In genomic region chr5:113885623-113886022, GRCm38 (mm10) we compare ENCODE assay signal across 24 mouse cellular contexts. TPM values are rescaled to one million over a fixed set of nuclear protein-coding genes. Genes with fewer than 3 reads are reported as not detected.
DNase-seq lines count a peak whose midpoint lies in the region; ATAC-seq lines count a peak whose summit lies in the region.
"Had no signal": no experiment of that assay in that cellular context is flagged by ENCODE, and none has a peak within 500 bp of the region (broad histone marks: within the 10 kb centered on the region; RNA-seq: fewer than 3 reads in every experiment).

No protein-coding gene starts in this region.

- WGBS in forebrain, embryonic 10.5 days = 80% methylated on average over 8 of the region's 8 CpGs
- WGBS in forebrain, embryonic 16.5 days = 50% methylated on average over 8 of the region's 8 CpGs
- WGBS in heart, embryonic 13.5 days = 58% methylated on average over 8 of the region's 8 CpGs
- 56% methylated on average over 8 of the region's 8 CpGs for WGBS in midbrain, embryonic 12.5 days
- WGBS in midbrain, embryonic 15.5 days = 46% methylated on average over 8 of the region's 8 CpGs
- 55% methylated on average over 8 of the region's 8 CpGs for WGBS in midbrain, embryonic 14.5 days

- ATAC-seq in forebrain, embryonic 16.5 days = no peak
- no peak for ATAC-seq in heart, embryonic 13.5 days (ENCODE audit: extremely low read depth, insufficient number of reproducible peaks, low FRiP score, low TSS enrichment)
- ATAC-seq in midbrain, embryonic 12.5 days (ENCODE audit: low FRiP score, low read depth) = no peak
- ATAC-seq in midbrain, embryonic 15.5 days (replicated peaks) = no peak
- ATAC-seq in midbrain, embryonic 14.5 days (ENCODE audit: low FRiP score, low TSS enrichment) = no peak
- ATAC-seq: activated CD4-positive, CD25-positive, alpha-beta regulatory T cell, adult 4 months; intestine, embryonic 15.5 days; lung, postnatal 0 days had no signal

- no peak overlapping the region for H3K9ac ChIP-seq in forebrain, embryonic 16.5 days (replicated peaks; ENCODE audit: low read depth, low read length)
- H3K9ac ChIP-seq in heart, embryonic 13.5 days = peak overlapping the region; percentile 55
- H3K9ac ChIP-seq in midbrain, embryonic 12.5 days (replicated peaks) = no peak overlapping the region; the same call in 1 of the 2 replicates
- H3K9ac ChIP-seq in midbrain, embryonic 15.5 days = no peak overlapping the region
- no peak overlapping the region for H3K9ac ChIP-seq in midbrain, embryonic 14.5 days (replicated peaks; ENCODE audit: low read length)
- H3K9ac ChIP-seq: embryonic facial prominence, embryonic 13.5 days; intestine, embryonic 15.5 days had no signal

- H3K27me3 ChIP-seq in forebrain, embryonic 10.5 days (ENCODE audit: poor library complexity, severe bottlenecking) = no peaks in the 10 kb centered on the region
- H3K27me3 ChIP-seq in forebrain, embryonic 16.5 days (replicated peaks; ENCODE audit: control insufficient read depth, insufficient read depth, low read length) = no peaks in the 10 kb centered on the region
- H3K27me3 ChIP-seq in heart, embryonic 13.5 days (replicated peaks) = no peaks in the 10 kb centered on the region
- no peaks in the 10 kb centered on the region for H3K27me3 ChIP-seq in midbrain, embryonic 12.5 days
- no peaks in the 10 kb centered on the region for H3K27me3 ChIP-seq in midbrain, embryonic 15.5 days (replicated peaks)
- no peaks in the 10 kb centered on the region for H3K27me3 ChIP-seq in midbrain, embryonic 14.5 days (ENCODE audit: control insufficient read depth, insufficient read depth, low read length)
- H3K27me3 ChIP-seq: embryonic facial prominence, embryonic 13.5 days; intestine, embryonic 15.5 days had no signal

- no peaks in the 10 kb centered on the region for H3K9me3 ChIP-seq in forebrain, embryonic 10.5 days
- H3K9me3 ChIP-seq in forebrain, embryonic 16.5 days (ENCODE audit: control insufficient read depth, low read length) = no peaks in the 10 kb centered on the region
- H3K9me3 ChIP-seq in heart, embryonic 13.5 days = no peaks in the 10 kb centered on the region
- H3K9me3 ChIP-seq in midbrain, embryonic 12.5 days = no peaks in the 10 kb centered on the region
- no peaks in the 10 kb centered on the region for H3K9me3 ChIP-seq in midbrain, embryonic 15.5 days
- H3K9me3 ChIP-seq in midbrain, embryonic 14.5 days (ENCODE audit: control insufficient read depth, low read length) = no peaks in the 10 kb centered on the region
- H3K9me3 ChIP-seq: embryonic facial prominence, embryonic 13.5 days; intestine, embryonic 15.5 days; limb, embryonic 10.5 days had no signal

- peaks cover 64% of the 10 kb centered on the region for H3K4me1 ChIP-seq in forebrain, embryonic 10.5 days
- peaks cover 72% of the 10 kb centered on the region for H3K4me1 ChIP-seq in forebrain, embryonic 16.5 days (replicated peaks; ENCODE audit: control insufficient read depth, insufficient read depth, low read length)
- peaks cover 89% of the 10 kb centered on the region for H3K4me1 ChIP-seq in heart, embryonic 13.5 days
- H3K4me1 ChIP-seq in midbrain, embryonic 12.5 days = peaks cover 67% of the 10 kb centered on the region
- peaks cover 67% of the 10 kb centered on the region for H3K4me1 ChIP-seq in midbrain, embryonic 15.5 days
- peaks cover 33% of the 10 kb centered on the region for H3K4me1 ChIP-seq in midbrain, embryonic 14.5 days (ENCODE audit: control insufficient read depth, insufficient read depth, low read length)

- no peak for DNase-seq in forebrain, embryonic 10.5 days (ENCODE audit: extremely low spot score, low spot score)
- no peak for DNase-seq in heart, adult 11 months
- DNase-seq in midbrain, embryonic 14.5 days = no peak
- no peak for DNase-seq in retina, postnatal 1 day
- DNase-seq: adrenal gland, adult 8-10 months; cerebellum, adult 18-20 months; cerebellum, postnatal 14 days; gastrocnemius, postnatal 14 days; heart, adult 18-20 months; kidney, postnatal 25 days; liver; thymus, adult 18-20 months; thymus, postnatal 36 days had no signal

- no peak overlapping the region for H3K4me3 ChIP-seq in forebrain, embryonic 10.5 days
- no peak overlapping the region for H3K4me3 ChIP-seq in forebrain, embryonic 16.5 days (replicated peaks; ENCODE audit: low read length)
- H3K4me3 ChIP-seq in heart, embryonic 13.5 days = no peak overlapping the region
- no peak overlapping the region for H3K4me3 ChIP-seq in midbrain, embryonic 12.5 days
- no peak overlapping the region for H3K4me3 ChIP-seq in midbrain, embryonic 15.5 days
- no peak overlapping the region for H3K4me3 ChIP-seq in midbrain, embryonic 14.5 days (replicated peaks; ENCODE audit: low read depth, low read length)
- H3K4me3 ChIP-seq: embryonic facial prominence, embryonic 13.5 days; erythroblast, embryonic 14.5 days; intestine, embryonic 15.5 days; layer of hippocampus, adult 2 months; limb, embryonic 10.5 days had no signal

- peak overlapping the region; percentile 52; the same call in 1 of the 2 replicates for H3K27ac ChIP-seq in forebrain, embryonic 10.5 days
- no peak overlapping the region for H3K27ac ChIP-seq in forebrain, embryonic 16.5 days (ENCODE audit: low read length)
- no peak overlapping the region for H3K27ac ChIP-seq in heart, embryonic 13.5 days (replicated peaks)
- H3K27ac ChIP-seq in midbrain, embryonic 12.5 days (replicated peaks) = peak overlapping the region; percentile 25
- no peak overlapping the region for H3K27ac ChIP-seq in midbrain, embryonic 15.5 days
- H3K27ac ChIP-seq in midbrain, embryonic 14.5 days (replicated peaks; ENCODE audit: low read depth, low read length) = 0 out of 2 replicates have a peak overlapping the region, but pooled peaks have one; percentile 13
- H3K27ac ChIP-seq: embryonic facial prominence, embryonic 13.5 days; intestine, embryonic 15.5 days; layer of hippocampus, adult 2 months; limb, embryonic 10.5 days had no signal

- no peak overlapping the region for H3K4me2 ChIP-seq in forebrain, embryonic 16.5 days (ENCODE audit: low read length)
- no peak overlapping the region for H3K4me2 ChIP-seq in heart, embryonic 13.5 days
- no peak overlapping the region for H3K4me2 ChIP-seq in midbrain, embryonic 12.5 days (replicated peaks)
- H3K4me2 ChIP-seq in midbrain, embryonic 15.5 days = no peak overlapping the region
- H3K4me2 ChIP-seq in midbrain, embryonic 14.5 days (ENCODE audit: low read length) = no peak overlapping the region
- H3K4me2 ChIP-seq: embryonic facial prominence, embryonic 13.5 days; intestine, embryonic 15.5 days had no signal

- peaks cover 30% of the 10 kb centered on the region for H3K36me3 ChIP-seq in forebrain, embryonic 10.5 days (replicated peaks)
- no peaks in the 10 kb centered on the region for H3K36me3 ChIP-seq in forebrain, embryonic 16.5 days (ENCODE audit: control insufficient read depth, insufficient read depth)
- H3K36me3 ChIP-seq in heart, embryonic 13.5 days = peaks cover 18% of the 10 kb centered on the region
- H3K36me3 ChIP-seq in midbrain, embryonic 12.5 days = peaks cover 17% of the 10 kb centered on the region
- H3K36me3 ChIP-seq in midbrain, embryonic 15.5 days (replicated peaks) = peaks cover 6% of the 10 kb centered on the region; the same call in 1 of the 2 replicates
- H3K36me3 ChIP-seq in midbrain, embryonic 14.5 days (ENCODE audit: control insufficient read depth, insufficient read depth, low read length) = peaks cover 15% of the 10 kb centered on the region

RNA-seq across cellular contexts. Expression of gene Coro1c, which starts 22.9 kb away (rescaled TPM):
- 209 and 210 TPM in 2 replicates for polyA plus RNA-seq in forebrain, embryonic 10.5 days (2016; fragmentation: Nextera tagmentation; extraction: Ambion mirVana)
- 230 and 234 TPM in 2 replicates for polyA plus RNA-seq in forebrain, embryonic 16.5 days (2015; fragmentation: Nextera tagmentation; extraction: Ambion mirVana)
- polyA plus RNA-seq in heart, embryonic 13.5 days (2015; fragmentation: Nextera tagmentation; extraction: Ambion mirVana) = 95.4 and 99.4 TPM in 2 replicates
- 227 and 244 TPM in 2 replicates for polyA plus RNA-seq in midbrain, embryonic 12.5 days (2016; fragmentation: Nextera tagmentation; extraction: Ambion mirVana)
- polyA plus RNA-seq in midbrain, embryonic 15.5 days (2015; fragmentation: Nextera tagmentation; extraction: Ambion mirVana) = 198 and 206 TPM in 2 replicates
- 133 and 201 TPM in 2 replicates for polyA plus RNA-seq in midbrain, embryonic 14.5 days (2014; fragmentation: Nextera tagmentation; extraction: Ambion mirVana)

RNA-seq across cellular contexts. Expression of gene Selplg, which starts 53.2 kb away (rescaled TPM):
- 0.74 and 0.82 TPM in 2 replicates for polyA plus RNA-seq in forebrain, embryonic 10.5 days (2016; fragmentation: Nextera tagmentation; extraction: Ambion mirVana)
- 1.8 and 2.0 TPM in 2 replicates for polyA plus RNA-seq in forebrain, embryonic 16.5 days (2015; fragmentation: Nextera tagmentation; extraction: Ambion mirVana)
- polyA plus RNA-seq in heart, embryonic 13.5 days (2015; fragmentation: Nextera tagmentation; extraction: Ambion mirVana) = 1.2 and 1.3 TPM in 2 replicates
- 1.1 and 1.4 TPM in 2 replicates for polyA plus RNA-seq in midbrain, embryonic 12.5 days (2016; fragmentation: Nextera tagmentation; extraction: Ambion mirVana)
- 2.4 and 2.8 TPM in 2 replicates for polyA plus RNA-seq in midbrain, embryonic 15.5 days (2015; fragmentation: Nextera tagmentation; extraction: Ambion mirVana)
- 1.1 and 2.6 TPM in 2 replicates for polyA plus RNA-seq in midbrain, embryonic 14.5 days (2014; fragmentation: Nextera tagmentation; extraction: Ambion mirVana)

Comparison
In these comparisons a context has a peak if more than half of its experiments do, and no peak if none do; other contexts are left out.
1. H3K27ac ChIP-seq: peak in forebrain, embryonic 10.5 days (single experiment), midbrain, embryonic 12.5 days (single experiment) and midbrain, embryonic 14.5 days (single experiment); none in forebrain, embryonic 16.5 days (single experiment), heart, embryonic 13.5 days (single experiment) and midbrain, embryonic 15.5 days (single experiment).